Mouse (Mus musculus) embryonic facial prominence, embryonic 14.5 days (tissue): ENCODE measurements around the gene Col27a1. TPM values are rescaled to one million over a fixed set of nuclear protein-coding genes. Genes with fewer than 3 reads are reported as not detected.

Experiments used
- ATAC-seq: fragments of 200-750 bp; cut with Nextera tagmentation; 2 replicates; pipeline ENCODE4 v1.8.0; 2017; ENCODE audit warnings: low read depth, moderate number of reproducible peaks, moderate TSS enrichment
- DNase-seq: peaks from one replicate; pipeline ENCODE4 v3.0.0-alpha.2; 2015; ENCODE audit warnings: low spot score
- H3K27ac ChIP-seq: fragments of 300-500 bp; sonication (generic); replicated peaks from 2 replicates; pipeline ENCODE4 v1.5.1; 2014; ENCODE audit warnings: low read depth, mild to moderate bottlenecking, low read length, moderate library complexity
- H3K27me3 ChIP-seq: fragments of 300-500 bp; sonication (generic); replicated peaks from 2 replicates; pipeline ENCODE4 v1.6.1; 2014; ENCODE audit warnings: low read length; ENCODE audit not compliant: control insufficient read depth, insufficient read depth
- H3K36me3 ChIP-seq: fragments of 300-500 bp; sonication (generic); 2 replicates; pipeline ENCODE4 v1.6.1; 2014; ENCODE audit warnings: low read length, mixed read lengths; ENCODE audit not compliant: control insufficient read depth, insufficient read depth
- H3K4me1 ChIP-seq: fragments of 300-500 bp; sonication (generic); 2 replicates; pipeline ENCODE4 v1.6.1; 2014; ENCODE audit warnings: antibody characterized with exemption, low read length; ENCODE audit not compliant: control insufficient read depth, insufficient read depth
- H3K4me2 ChIP-seq: fragments of 300-500 bp; sonication (generic); 2 replicates; pipeline ENCODE4 v1.6.1; 2014; ENCODE audit warnings: low read depth, mild to moderate bottlenecking, low read length, moderate library complexity, mixed read lengths
- H3K4me3 ChIP-seq: fragments of 300-500 bp; sonication (generic); 2 replicates; pipeline ENCODE4 v1.5.1; 2014; ENCODE audit warnings: low read depth, mild to moderate bottlenecking, low read length
- H3K9ac ChIP-seq: fragments of 300-500 bp; sonication (generic); 2 replicates; pipeline ENCODE4 v1.6.1; 2014; ENCODE audit warnings: low read depth, mild to moderate bottlenecking, low read length, moderate library complexity, mixed read lengths
- H3K9me3 ChIP-seq: fragments of 300-500 bp; sonication (generic); 2 replicates; pipeline ENCODE4 v1.6.1; 2016; ENCODE audit warnings: low read length; ENCODE audit not compliant: control insufficient read depth
- WGBS: fragments of 180-500 bp; shearing (Covaris S2); extraction: QIAGEN DNeasy Blood & Tissue Kit; methylation state at CpG from one replicate; pipeline ENCODE4 v1.1.7; 2014; 5-methylcytosine and 5-hydroxymethylcytosine counted together
- polyA plus RNA-seq: library from polyadenylated mRNA; unstranded; fragments of >200 nt; fragmentation: Nextera tagmentation; extraction: Ambion mirVana; gene quantifications from 2 replicates; pipeline ENCODE4 v1.2.1, GENCODE M21; 2014

Col27a1 gene
- polyA plus RNA-seq, 1 experiment from 2014 or later = 23.5 TPM

GRCm38 (mm10) chr4:63291075-63291474 is 77.3 kb downstream of the Col27a1 start:
- H3K27me3 ChIP-seq = no peaks in the 10 kb centered on the region
- no peak overlapping the region for H3K4me2 ChIP-seq
- H3K4me1 ChIP-seq = peaks cover 17% of the 10 kb centered on the region
- H3K9me3 ChIP-seq = no peaks in the 10 kb centered on the region
- DNase-seq = peak; percentile 95
- ATAC-seq = peak; percentile 97
- peaks cover 45% of the 10 kb centered on the region for H3K36me3 ChIP-seq
- H3K27ac ChIP-seq = peak overlapping the region; percentile 88
- 19% methylated on average over 7 of the region's 7 CpGs for WGBS
- no peak overlapping the region for H3K9ac ChIP-seq
- H3K4me3 ChIP-seq = no peak overlapping the region

- Histone ChIP-seq H3K4me3 (no peak overlapping the region), H3K9ac (no peak overlapping the region), H3K27me3 (no peaks in the 10 kb centered on the region), H3K4me2 (no peak overlapping the region), H3K9me3 (no peaks in the 10 kb centered on the region), H3K27ac (peak overlapping the region; percentile 88), H3K36me3 (peaks cover 39% of the 10 kb centered on the region), H3K4me1 (peaks cover 20% of the 10 kb centered on the region)
- WGBS = 87% methylated on average over 4 of the region's 4 CpGs
- no peak for ATAC-seq
- DNase-seq = no peak
Measured at GRCm38 (mm10) chr4:63291658-63292057, 77.9 kb downstream of the Col27a1 start.

- Histone ChIP-seq H3K9ac (no peak overlapping the region), H3K4me2 (no peak overlapping the region), H3K27ac (peak overlapping the region; percentile 63; the same call in 1 of the 2 replicates), H3K36me3 (peaks cover 68% of the 10 kb centered on the region), H3K4me3 (no peak overlapping the region), H3K9me3 (no peaks in the 10 kb centered on the region), H3K4me1 (peaks cover 11% of the 10 kb centered on the region; the same call in 1 of the 2 replicates), H3K27me3 (no peaks in the 10 kb centered on the region)
- no peak for DNase-seq
- no peak for ATAC-seq
- 75% methylated on average over 1 of the region's 1 CpGs for WGBS
Measured at GRCm38 (mm10) chr4:63295641-63296040, 81.8 kb downstream of the Col27a1 start.

DNA sequence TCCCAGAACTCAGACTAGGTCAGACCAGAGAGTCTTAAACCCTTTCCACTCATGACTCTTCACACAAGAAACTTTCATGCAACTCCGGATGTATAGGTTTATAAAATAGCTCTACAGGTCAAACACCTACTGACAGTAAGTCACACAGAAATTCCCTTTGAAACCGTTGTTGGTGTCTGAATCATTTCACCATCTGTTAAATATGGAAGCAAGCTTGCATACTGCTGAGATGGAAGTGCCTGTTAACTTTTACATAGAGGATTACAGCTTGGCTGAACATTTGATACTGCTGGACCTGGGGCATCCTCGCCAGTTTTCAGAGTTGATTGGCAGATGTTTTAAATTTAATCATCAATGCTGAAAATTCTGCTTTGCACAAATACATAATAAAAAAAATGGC is 82.5 kb downstream of the Col27a1 start:
- Histone ChIP-seq H3K36me3 (peaks cover 68% of the 10 kb centered on the region), H3K4me1 (peaks cover 7% of the 10 kb centered on the region; the same call in 1 of the 2 replicates), H3K9ac (no peak overlapping the region), H3K27me3 (no peaks in the 10 kb centered on the region), H3K9me3 (no peaks in the 10 kb centered on the region), H3K4me2 (no peak overlapping the region), H3K27ac (peak overlapping the region; percentile 46; the same call in 1 of the 2 replicates), H3K4me3 (no peak overlapping the region)
- no peak for ATAC-seq
- no peak for DNase-seq
- 42% methylated on average over 3 of the region's 3 CpGs for WGBS

DNA sequence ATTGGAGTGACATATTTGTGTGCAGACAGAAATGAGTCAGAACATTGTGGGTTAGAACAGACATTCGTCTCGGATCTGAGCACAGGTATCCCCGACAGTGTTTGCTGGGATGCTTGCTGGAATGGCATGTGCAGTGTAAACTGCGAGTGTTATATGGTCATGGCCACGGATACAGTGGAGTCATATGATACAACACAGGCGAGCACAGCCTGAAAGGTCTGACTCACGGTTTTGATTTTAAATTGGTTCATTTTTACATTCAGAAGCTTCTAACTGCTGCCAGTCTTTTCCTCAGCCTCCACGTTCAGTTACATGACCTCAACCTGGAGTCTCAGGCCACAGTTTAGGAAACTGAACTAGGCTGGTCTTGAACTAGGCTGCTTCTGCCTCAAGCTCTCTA is 83.1 kb downstream of the Col27a1 start:
- Histone ChIP-seq H3K27me3 (no peaks in the 10 kb centered on the region), H3K4me3 (no peak overlapping the region), H3K4me1 (peaks cover 9% of the 10 kb centered on the region), H3K9ac (no peak overlapping the region), H3K4me2 (no peak overlapping the region), H3K27ac (peak overlapping the region; percentile 55), H3K9me3 (no peaks in the 10 kb centered on the region), H3K36me3 (peaks cover 68% of the 10 kb centered on the region)
- 38% methylated on average over 8 of the region's 8 CpGs for WGBS
- no peak for DNase-seq
- ATAC-seq = no peak

GRCm38 (mm10) chr4:63298191-63298590 is 84.4 kb downstream of the Col27a1 start:
- Histone ChIP-seq H3K9ac (no peak overlapping the region), H3K27me3 (no peaks in the 10 kb centered on the region), H3K4me2 (no peak overlapping the region), H3K4me3 (no peak overlapping the region), H3K36me3 (peaks cover 68% of the 10 kb centered on the region), H3K27ac (no peak overlapping the region), H3K4me1 (peaks cover 10% of the 10 kb centered on the region), H3K9me3 (no peaks in the 10 kb centered on the region)
- no peak for ATAC-seq
- 88% methylated on average over 8 of the region's 8 CpGs for WGBS
- no peak for DNase-seq

DNA sequence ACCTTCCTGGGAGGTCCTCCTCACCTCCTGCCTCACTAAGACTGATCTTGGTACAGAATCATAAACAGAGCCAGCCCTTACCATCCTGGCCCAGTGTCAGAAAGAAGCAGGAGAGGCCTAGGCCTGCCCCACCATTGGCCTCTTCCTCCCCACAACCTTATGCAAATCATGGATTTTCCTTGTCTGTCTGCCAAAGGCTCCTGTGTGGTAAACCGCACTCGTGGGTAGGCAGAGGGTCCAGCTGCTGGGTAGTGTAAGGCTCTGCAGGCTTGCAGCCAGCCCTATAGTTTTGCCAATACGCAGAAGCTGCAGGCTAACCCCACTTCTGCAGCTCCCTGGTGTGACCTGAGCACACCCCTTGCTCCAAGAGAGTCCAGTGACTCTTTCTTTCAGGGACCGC is 88.8 kb downstream of the Col27a1 start:
- H3K4me2 ChIP-seq = no peak overlapping the region
- H3K27me3 ChIP-seq = no peaks in the 10 kb centered on the region
- peak; percentile 76 for DNase-seq
- H3K4me3 ChIP-seq = no peak overlapping the region
- H3K9ac ChIP-seq = no peak overlapping the region
- no peak overlapping the region for H3K27ac ChIP-seq
- H3K4me1 ChIP-seq = peaks cover 4% of the 10 kb centered on the region; the same call in 1 of the 2 replicates
- H3K9me3 ChIP-seq = no peaks in the 10 kb centered on the region
- ATAC-seq = peak; percentile 66; the same call in 1 of the 2 replicates
- H3K36me3 ChIP-seq = peaks cover 51% of the 10 kb centered on the region; the same call in 1 of the 2 replicates
- WGBS = 47% methylated on average over 4 of the region's 4 CpGs

- WGBS = 30% methylated on average over 19 of the region's 21 CpGs
- no peaks in the 10 kb centered on the region for H3K27me3 ChIP-seq
- H3K9me3 ChIP-seq = no peaks in the 10 kb centered on the region
- H3K4me3 ChIP-seq = no peak overlapping the region
- H3K9ac ChIP-seq = no peak overlapping the region
- peaks cover 62% of the 10 kb centered on the region; the same call in 1 of the 2 replicates for H3K36me3 ChIP-seq
- ATAC-seq (peak; percentile 61; the same call in 1 of the 2 replicates), DNase-seq (peak; percentile 93)
- H3K4me1 ChIP-seq = no peaks in the 10 kb centered on the region; the same call in 1 of the 2 replicates
- no peak overlapping the region for H3K27ac ChIP-seq
- no peak overlapping the region for H3K4me2 ChIP-seq
Measured at GRCm38 (mm10) chr4:63307175-63308062, 93.6 kb downstream of the Col27a1 start.
